Mouse (Mus musculus) CH12.LX (cell line): Measurements from ENCODE around the gene Scamp5.

Source experiments
- CTCF ChIP-seq, 2 experiments: IDR thresholded peaks in 1 of 2; conservative IDR thresholded peaks in 1 of 2; 2 replicates each; pipeline ENCODE4 v1.5.1; 2011 to 2012; ENCODE audit warnings: low read depth in 2 of 2, low read length in 2 of 2, improper control_type of control experiment in 1 of 2, inconsistent platforms in 1 of 2, mild to moderate bottlenecking in 1 of 2, moderate library complexity in 1 of 2
- HCFC1 ChIP-seq: IDR thresholded peaks from 2 replicates; pipeline ENCODE4 v1.6.1; 2012; ENCODE audit warnings: low read depth, mild to moderate bottlenecking, inconsistent platforms, low read length, improper control_type of control experiment
- POLR2A ChIP-seq: IDR thresholded peaks from 2 replicates; pipeline ENCODE4 v1.6.1; 2011; ENCODE audit warnings: low read depth, mild to moderate bottlenecking, improper control_type of control experiment, low read length
- USF1 ChIP-seq: IDR thresholded peaks from 2 replicates; pipeline ENCODE4 v1.6.1; 2014; ENCODE audit warnings: low read depth, mild to moderate bottlenecking, inconsistent platforms, low read length, improper control_type of control experiment

DNA sequence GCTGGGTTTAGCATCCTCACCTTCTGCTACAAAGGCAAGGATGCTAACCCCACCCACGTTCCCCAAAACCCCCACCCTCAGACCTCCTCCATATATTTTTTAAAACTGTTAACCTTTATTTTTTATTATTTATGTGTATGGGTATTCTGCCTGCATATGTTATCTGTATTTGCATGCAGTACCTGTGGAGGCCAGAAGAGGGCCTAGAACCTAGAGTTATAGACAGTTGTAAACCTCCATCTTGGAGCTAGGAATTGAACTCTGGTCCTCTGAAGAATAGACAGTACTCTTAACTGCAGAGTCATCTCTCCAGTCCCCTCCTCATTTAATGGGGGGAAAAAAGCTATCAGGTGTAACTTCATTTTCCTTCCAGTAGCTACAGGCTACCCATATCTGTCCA lies 18.1 kb downstream of the Scamp5 start:
- TF ChIP-seq HCFC1 (no peak), USF1 (no peak), POLR2A (no peak), CTCF (conservative IDR thresholded peaks at IDR 0.05 in 1 of 2, IDR thresholded peaks at IDR 0.05 in 1 of 2; ENCODE audit: low read depth in 2 of 2, low read length in 2 of 2) (peak; percentile 29 to 46; a peak in 2 of 4 replicates)
